Mouse (Mus musculus) stomach, embryonic 16.5 days (tissue): Measurements from ENCODE around the gene Faiml. TPM values are rescaled to one million over a fixed set of nuclear protein-coding genes. Genes with fewer than 3 reads are reported as not detected.

ENCODE experiments used
- ATAC-seq: fragments of 200-750 bp; cut with Nextera tagmentation; 2 replicates; pipeline ENCODE4 v1.8.0; 2017; ENCODE audit warnings: moderate number of reproducible peaks, moderate TSS enrichment; ENCODE audit not compliant: insufficient read depth, low FRiP score
- H3K27ac ChIP-seq: fragments of 300-500 bp; sonication (generic); 2 replicates; pipeline ENCODE4 v1.5.1; 2014; ENCODE audit warnings: low read length
- H3K27me3 ChIP-seq: fragments of 300-500 bp; sonication (generic); 2 replicates; pipeline ENCODE4 v1.6.1; 2014; ENCODE audit warnings: low read length, control low read depth, mixed read lengths; ENCODE audit not compliant: control insufficient read depth, insufficient read depth
- H3K36me3 ChIP-seq: fragments of 300-500 bp; sonication (generic); 2 replicates; pipeline ENCODE4 v1.6.1; 2014; ENCODE audit warnings: low read length; ENCODE audit not compliant: control insufficient read depth, insufficient read depth
- H3K4me1 ChIP-seq: fragments of 300-500 bp; sonication (generic); 2 replicates; pipeline ENCODE4 v1.6.1; 2014; ENCODE audit warnings: low read length, control low read depth, mixed read lengths; ENCODE audit not compliant: control insufficient read depth, insufficient read depth
- H3K4me2 ChIP-seq: fragments of 300-500 bp; sonication (generic); 2 replicates; pipeline ENCODE4 v1.6.1; 2014; ENCODE audit warnings: low read depth, low read length, mixed read lengths
- H3K4me3 ChIP-seq: fragments of 300-500 bp; sonication (generic); replicated peaks from 2 replicates; pipeline ENCODE4 v1.5.1; 2014; ENCODE audit warnings: mild to moderate bottlenecking, low read length
- H3K9ac ChIP-seq: fragments of 300-500 bp; sonication (generic); 2 replicates; pipeline ENCODE4 v1.6.1; 2014; ENCODE audit warnings: low read length
- H3K9me3 ChIP-seq: fragments of 300-500 bp; sonication (generic); replicated peaks from 2 replicates; pipeline ENCODE4 v1.6.1; 2016; ENCODE audit warnings: low read length, control low read depth; ENCODE audit not compliant: control insufficient read depth
- WGBS: fragments of 180-500 bp; shearing (Covaris S2); extraction: QIAGEN DNeasy Blood & Tissue Kit; methylation state at CpG from one replicate; pipeline ENCODE4 v1.1.7; 2014; 5-methylcytosine and 5-hydroxymethylcytosine counted together
- polyA plus RNA-seq: library from polyadenylated mRNA; unstranded; fragments of >200 nt; fragmentation: Nextera tagmentation; extraction: Ambion mirVana; gene quantifications from 2 replicates; pipeline ENCODE4 v1.2.1, GENCODE M21; 2015

The Faiml gene
- polyA plus RNA-seq, 1 experiment from 2014 or later, result not detected

DNA sequence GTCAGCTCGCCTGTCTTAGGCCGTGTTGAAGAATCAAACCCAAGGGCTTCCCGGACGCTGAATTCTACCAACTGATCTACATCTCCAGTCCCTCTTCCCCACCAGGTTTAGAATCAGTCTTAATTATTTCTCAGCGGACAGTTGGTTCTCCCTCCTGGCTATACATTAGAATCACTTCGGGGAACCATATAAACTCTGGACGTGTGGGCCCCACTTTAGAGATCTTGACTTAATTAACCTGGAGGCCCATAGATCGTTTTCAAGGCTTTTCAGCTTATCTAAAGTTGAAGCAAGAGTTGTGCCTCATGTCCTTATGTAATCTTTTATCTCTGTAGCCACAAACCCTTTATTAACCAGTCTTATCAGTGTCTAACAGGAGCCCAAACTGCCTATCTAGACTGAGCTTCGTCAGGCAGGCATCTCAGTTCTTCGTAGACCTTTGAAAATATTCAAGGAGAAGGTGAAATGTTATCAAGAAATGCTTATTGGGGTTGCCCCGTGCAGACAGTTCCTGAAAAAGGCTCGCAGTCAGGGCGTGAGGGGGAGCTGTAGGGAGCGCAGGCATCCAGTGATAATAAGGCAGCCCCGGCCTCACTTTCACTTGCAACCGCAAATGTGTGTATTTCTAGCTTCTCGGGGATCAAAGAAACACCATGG is 5.6 kb upstream of the Faiml start:
- Histone ChIP-seq H3K4me1 (peaks cover 10% of the 10 kb centered on the region; the same call in 1 of the 2 replicates), H3K4me3 (peak overlapping the region; percentile 92), H3K27ac (peak overlapping the region; percentile 74), H3K9me3 (no peaks in the 10 kb centered on the region), H3K27me3 (no peaks in the 10 kb centered on the region), H3K9ac (peak overlapping the region; percentile 68), H3K4me2 (peak overlapping the region; percentile 81), H3K36me3 (0 out of 2 replicates have a peak, but pooled peaks cover 3% of the 10 kb centered on the region)
- WGBS, result 8% methylated on average over 17 of the region's 17 CpGs
- ATAC-seq, result peak; percentile 51

- H3K27ac ChIP-seq, result no peak overlapping the region
- 0 out of 2 replicates have a peak, but pooled peaks cover 3% of the 10 kb centered on the region for H3K36me3 ChIP-seq
- 2% methylated on average over 7 of the region's 7 CpGs for WGBS
- no peak for ATAC-seq
- H3K4me3 ChIP-seq, result no peak overlapping the region
- H3K4me2 ChIP-seq, result peak overlapping the region; percentile 81
- no peaks in the 10 kb centered on the region for H3K27me3 ChIP-seq
- no peaks in the 10 kb centered on the region for H3K9me3 ChIP-seq
- peaks cover 10% of the 10 kb centered on the region; the same call in 1 of the 2 replicates for H3K4me1 ChIP-seq
- no peak overlapping the region for H3K9ac ChIP-seq
Observed at GRCm38 (mm10) chr9:99242035-99242434, 5.0 kb upstream of the Faiml start.

DNA sequence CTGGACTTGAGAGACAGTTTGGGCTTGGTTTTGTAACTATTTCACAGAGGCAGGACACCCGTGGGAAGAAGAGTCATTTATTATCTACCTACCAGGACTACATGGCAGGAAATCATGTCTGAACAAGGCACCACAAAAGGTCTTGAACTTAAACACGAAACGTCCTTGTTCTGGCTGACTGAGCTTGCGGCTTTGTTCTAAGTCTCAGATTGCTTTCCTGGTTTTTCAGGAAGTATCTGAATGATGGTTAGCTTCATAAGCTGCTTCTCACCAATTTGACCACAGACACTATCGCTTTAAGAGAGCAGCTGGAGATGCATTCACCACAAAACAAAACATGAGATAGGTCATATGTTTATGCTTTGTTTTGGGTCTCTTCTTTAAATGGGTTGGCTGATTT is 3.5 kb upstream of the Faiml start:
- H3K27me3 ChIP-seq, result no peaks in the 10 kb centered on the region
- no peak overlapping the region for H3K4me2 ChIP-seq
- no peak overlapping the region for H3K4me3 ChIP-seq
- H3K27ac ChIP-seq, result no peak overlapping the region
- no peak for ATAC-seq
- H3K36me3 ChIP-seq, result no peaks in the 10 kb centered on the region
- WGBS, result 61% methylated on average over 5 of the region's 5 CpGs
- peaks cover 10% of the 10 kb centered on the region; the same call in 1 of the 2 replicates for H3K4me1 ChIP-seq
- no peak overlapping the region for H3K9ac ChIP-seq
- no peaks in the 10 kb centered on the region for H3K9me3 ChIP-seq

DNA sequence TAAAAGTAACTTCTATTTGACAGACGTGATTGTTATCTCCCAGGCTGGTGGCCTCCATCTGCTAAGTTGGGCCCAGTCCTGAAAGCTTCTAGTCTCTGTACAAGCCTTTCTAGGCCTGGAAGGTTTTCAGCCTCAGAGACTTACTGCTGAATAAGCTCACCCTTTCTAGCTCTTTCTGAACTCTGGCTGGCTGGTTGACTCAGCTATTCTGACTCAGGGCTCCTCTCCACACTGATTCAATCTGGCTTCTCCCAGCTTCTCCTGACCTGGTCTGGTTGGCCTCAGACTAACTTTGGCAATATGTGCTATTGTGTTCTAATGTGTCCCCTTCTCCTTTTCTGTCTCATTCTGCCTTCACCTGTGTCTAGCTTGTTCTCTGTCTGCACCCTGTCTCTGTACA is 2.2 kb upstream of the Faiml start:
- H3K4me2 ChIP-seq, result no peak overlapping the region
- H3K4me1 ChIP-seq, result peaks cover 10% of the 10 kb centered on the region; the same call in 1 of the 2 replicates
- H3K27me3 ChIP-seq, result no peaks in the 10 kb centered on the region
- no peaks in the 10 kb centered on the region for H3K36me3 ChIP-seq
- no peaks in the 10 kb centered on the region for H3K9me3 ChIP-seq
- no peak overlapping the region for H3K4me3 ChIP-seq
- H3K9ac ChIP-seq, result no peak overlapping the region
- WGBS, result 52% methylated on average over 1 of the region's 1 CpGs
- ATAC-seq, result no peak
- no peak overlapping the region for H3K27ac ChIP-seq

DNA sequence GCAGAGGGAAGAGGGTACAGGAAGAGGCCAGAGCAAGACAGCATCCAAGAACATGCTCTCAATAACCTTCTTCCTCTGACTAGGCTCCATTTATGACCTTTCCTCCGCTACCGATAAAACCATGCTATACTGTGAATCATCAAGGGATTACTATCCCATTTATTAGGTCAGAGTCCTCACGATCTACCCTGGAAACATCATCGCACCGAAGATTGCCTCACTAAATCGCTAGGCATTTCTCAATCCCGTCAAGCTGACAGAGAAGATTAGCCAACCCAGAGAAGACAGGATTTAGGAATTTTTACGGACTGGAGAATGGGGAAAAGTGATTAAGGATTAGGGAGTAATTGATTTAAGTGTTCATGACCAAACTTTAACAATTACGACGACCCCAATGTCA is 1.2 kb upstream of the Faiml start:
- H3K4me2 ChIP-seq, result no peak overlapping the region
- no peaks in the 10 kb centered on the region for H3K27me3 ChIP-seq
- H3K36me3 ChIP-seq, result no peaks in the 10 kb centered on the region
- 72% methylated on average over 10 of the region's 10 CpGs for WGBS
- no peak overlapping the region for H3K27ac ChIP-seq
- ATAC-seq, result no peak
- no peak overlapping the region for H3K4me3 ChIP-seq
- peaks cover 7% of the 10 kb centered on the region; the same call in 1 of the 2 replicates for H3K4me1 ChIP-seq
- H3K9ac ChIP-seq, result no peak overlapping the region
- H3K9me3 ChIP-seq, result no peaks in the 10 kb centered on the region

GRCm38 (mm10) chr9:99229450-99229849 is 7.6 kb downstream of the Faiml start:
- Histone ChIP-seq H3K9ac (no peak overlapping the region), H3K27me3 (no peaks in the 10 kb centered on the region), H3K4me3 (no peak overlapping the region), H3K9me3 (no peaks in the 10 kb centered on the region), H3K4me1 (no peaks in the 10 kb centered on the region), H3K27ac (no peak overlapping the region), H3K4me2 (no peak overlapping the region), H3K36me3 (no peaks in the 10 kb centered on the region)
- no peak for ATAC-seq
- 82% methylated on average over 14 of the region's 14 CpGs for WGBS

DNA sequence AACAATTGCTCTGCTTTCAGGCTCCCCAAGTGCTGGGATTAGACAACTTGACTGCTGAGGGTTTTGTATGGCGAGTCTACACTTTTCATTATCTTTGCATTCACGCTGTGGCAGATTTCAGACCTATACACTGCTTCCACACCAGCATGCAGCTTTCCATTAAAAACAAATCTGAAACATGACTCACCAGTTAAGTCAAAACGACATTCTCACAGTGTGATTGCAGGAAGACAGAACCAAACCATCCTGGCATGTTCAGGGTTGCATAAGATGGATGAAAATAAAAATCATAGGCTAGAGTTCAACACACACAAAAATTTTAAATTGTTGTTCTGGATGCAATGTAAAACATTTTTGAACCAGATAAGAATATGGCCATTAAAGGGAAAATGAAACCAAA is 12.5 kb downstream of the Faiml start:
- H3K4me2 ChIP-seq, result no peak overlapping the region
- H3K4me3 ChIP-seq, result no peak overlapping the region
- no peak overlapping the region for H3K9ac ChIP-seq
- H3K27me3 ChIP-seq, result no peaks in the 10 kb centered on the region
- no peak for ATAC-seq
- no peaks in the 10 kb centered on the region for H3K4me1 ChIP-seq
- H3K27ac ChIP-seq, result no peak overlapping the region
- H3K9me3 ChIP-seq, result no peaks in the 10 kb centered on the region
- 58% methylated on average over 3 of the region's 3 CpGs for WGBS
- no peaks in the 10 kb centered on the region for H3K36me3 ChIP-seq

GRCm38 (mm10) chr9:99221636-99222035 is 15.4 kb downstream of the Faiml start:
- no peak for ATAC-seq
- Histone ChIP-seq H3K36me3 (no peaks in the 10 kb centered on the region), H3K4me1 (no peaks in the 10 kb centered on the region), H3K9me3 (no peaks in the 10 kb centered on the region), H3K27me3 (no peaks in the 10 kb centered on the region), H3K27ac (no peak overlapping the region), H3K9ac (no peak overlapping the region), H3K4me2 (no peak overlapping the region), H3K4me3 (no peak overlapping the region)
- WGBS, result 81% methylated on average over 4 of the region's 4 CpGs

DNA sequence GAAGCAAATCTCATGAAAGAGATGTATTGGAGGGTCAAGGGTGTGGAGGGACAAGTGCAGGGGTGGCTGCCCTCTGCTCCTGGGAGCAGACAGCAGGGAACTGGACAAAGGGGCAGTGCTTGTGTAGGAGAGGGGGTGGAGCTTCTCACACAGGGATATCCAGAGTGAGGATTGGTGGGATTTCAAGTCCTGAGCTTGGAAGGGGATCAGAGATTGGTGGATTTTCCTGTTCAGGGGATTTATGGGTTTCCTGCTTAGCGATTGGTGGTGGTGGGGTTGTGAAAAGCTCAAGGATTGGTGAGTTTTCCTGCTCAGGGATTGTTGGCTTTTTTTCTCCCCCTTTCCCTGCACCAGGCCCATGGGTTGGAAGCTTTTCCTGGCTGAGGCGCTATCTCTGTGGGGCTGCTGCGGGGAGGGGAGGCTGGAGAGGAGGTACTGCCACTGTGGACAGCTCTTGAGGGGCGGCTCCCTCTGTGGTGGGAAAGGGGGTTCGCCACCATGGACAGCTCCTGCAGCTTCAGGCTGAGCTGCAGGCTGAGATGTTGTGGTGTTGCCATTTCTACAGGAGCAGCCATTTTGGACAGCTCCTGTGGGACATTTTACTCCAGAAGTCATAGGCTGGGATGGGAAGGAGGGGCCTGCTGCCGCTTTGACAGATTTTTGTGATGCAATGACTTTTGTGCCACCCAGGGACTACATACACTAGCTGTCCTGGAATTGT is 18.9 kb downstream of the Faiml start:
- Histone ChIP-seq H3K4me2 (no peak overlapping the region), H3K4me1 (no peaks in the 10 kb centered on the region), H3K9me3 (no peaks in the 10 kb centered on the region), H3K36me3 (no peaks in the 10 kb centered on the region), H3K27me3 (no peaks in the 10 kb centered on the region), H3K9ac (no peak overlapping the region), H3K27ac (no peak overlapping the region), H3K4me3 (no peak overlapping the region)
- 0 out of 2 replicates have a peak, but pooled peaks have one; percentile 47 for ATAC-seq
- 14% methylated on average over 5 of the region's 6 CpGs for WGBS
